Comparison of ENCODE assay signal across 10 mouse cellular contexts in genomic region chr11:116332232-116332982, GRCm38 (mm10). TPM values are rescaled to one million over a fixed set of nuclear protein-coding genes. Genes with fewer than 3 reads are reported as not detected.
DNase-seq lines count a peak whose midpoint lies in the region; ATAC-seq and TF ChIP-seq lines count a peak whose summit lies in the region.
"Had no signal": no experiment of that assay in that cellular context is flagged by ENCODE, and none has a peak within 500 bp of the region (broad histone marks: within the 10 kb centered on the region; RNA-seq: fewer than 3 reads in every experiment).

No protein-coding gene starts in this region.

- 32% methylated on average over 19 of the region's 19 CpGs for WGBS in kidney, embryonic 14.5 days
- WGBS in hindbrain, embryonic 15.5 days = 13% methylated on average over 19 of the region's 19 CpGs
- WGBS in midbrain, embryonic 15.5 days = 18% methylated on average over 19 of the region's 19 CpGs

- peaks cover 52% of the 10 kb centered on the region for H3K4me1 ChIP-seq in kidney, embryonic 14.5 days (ENCODE audit: control insufficient read depth, insufficient read depth, low read length)
- peaks cover 2% of the 10 kb centered on the region; the same call in 1 of the 2 replicates for H3K4me1 ChIP-seq in cortical plate, adult 2 months (ENCODE audit: control insufficient read depth, insufficient read depth, low read length)
- peaks cover 81% of the 10 kb centered on the region for H3K4me1 ChIP-seq in hindbrain, embryonic 15.5 days (replicated peaks)
- H3K4me1 ChIP-seq in midbrain, embryonic 15.5 days = peaks cover 70% of the 10 kb centered on the region

- no peak overlapping the region for H3K4me3 ChIP-seq in kidney, embryonic 14.5 days (ENCODE audit: low read length)
- no peak overlapping the region for H3K4me3 ChIP-seq in cortical plate, adult 2 months (ENCODE audit: insufficient read depth, low read length)
- H3K4me3 ChIP-seq in hindbrain, embryonic 15.5 days = 0 out of 2 replicates have a peak overlapping the region, but pooled peaks have one; percentile 6
- H3K4me3 ChIP-seq in midbrain, embryonic 15.5 days = no peak overlapping the region
- H3K4me3 ChIP-seq: erythroblast, embryonic 14.5 days; limb, embryonic 13.5 days had no signal

- H3K9ac ChIP-seq in kidney, embryonic 14.5 days (ENCODE audit: low read depth, low read length) = peak overlapping the region; percentile 5; the same call in 1 of the 2 replicates
- H3K9ac ChIP-seq in hindbrain, embryonic 15.5 days = no peak overlapping the region
- H3K9ac ChIP-seq in midbrain, embryonic 15.5 days = no peak overlapping the region
- H3K9ac ChIP-seq: limb, embryonic 13.5 days had no signal

- H3K4me2 ChIP-seq in kidney, embryonic 14.5 days (replicated peaks; ENCODE audit: low read depth, low read length) = no peak overlapping the region
- peak overlapping the region; percentile 100; the same call in 1 of the 2 replicates for H3K4me2 ChIP-seq in hindbrain, embryonic 15.5 days
- peak overlapping the region; percentile 98 for H3K4me2 ChIP-seq in midbrain, embryonic 15.5 days
- H3K4me2 ChIP-seq: limb, embryonic 13.5 days had no signal

- H3K36me3 ChIP-seq in kidney, embryonic 14.5 days (ENCODE audit: control insufficient read depth, insufficient read depth, low read length) = no peaks in the 10 kb centered on the region
- H3K36me3 ChIP-seq in hindbrain, embryonic 15.5 days = no peaks in the 10 kb centered on the region
- no peaks in the 10 kb centered on the region for H3K36me3 ChIP-seq in midbrain, embryonic 15.5 days (replicated peaks)
- H3K36me3 ChIP-seq: limb, embryonic 13.5 days had no signal

- no peak for DNase-seq in kidney, adult 18-20 months
- DNase-seq in lung, postnatal 25 days (ENCODE audit: low spot score) = no peak
- DNase-seq in adrenal gland, adult 8-10 months = no peak
- no peak for DNase-seq in adrenal gland, adult 2 months

- no peaks in the 10 kb centered on the region for H3K9me3 ChIP-seq in kidney, embryonic 14.5 days (ENCODE audit: control insufficient read depth, low read length)
- no peaks in the 10 kb centered on the region for H3K9me3 ChIP-seq in hindbrain, embryonic 15.5 days
- no peaks in the 10 kb centered on the region for H3K9me3 ChIP-seq in midbrain, embryonic 15.5 days
- H3K9me3 ChIP-seq: limb, embryonic 13.5 days had no signal

- TF ChIP-seq POLR2A in cortical plate, adult 2 months (IDR thresholded peaks at IDR 0.05; ENCODE audit: extremely low read depth, insufficient read depth, low read length) = no peak

- no peak for TF ChIP-seq CTCF in cortical plate, adult 2 months (IDR thresholded peaks at IDR 0.05; ENCODE audit: extremely low read depth, insufficient read depth, low read length)

- H3K27me3 ChIP-seq in kidney, embryonic 14.5 days (ENCODE audit: control insufficient read depth, insufficient read depth, low read length) = peaks cover 16% of the 10 kb centered on the region
- peaks cover 19% of the 10 kb centered on the region for H3K27me3 ChIP-seq in hindbrain, embryonic 15.5 days
- peaks cover 10% of the 10 kb centered on the region for H3K27me3 ChIP-seq in midbrain, embryonic 15.5 days (replicated peaks)

- peak overlapping the region; percentile 25 for H3K27ac ChIP-seq in kidney, embryonic 14.5 days (ENCODE audit: low read depth, low read length)
- peak overlapping the region; percentile 49; the same call in 1 of the 2 replicates for H3K27ac ChIP-seq in cortical plate, adult 2 months (ENCODE audit: insufficient read depth, low read length)
- H3K27ac ChIP-seq in hindbrain, embryonic 15.5 days (replicated peaks) = peak overlapping the region; percentile 55
- H3K27ac ChIP-seq in midbrain, embryonic 15.5 days = peak overlapping the region; percentile 60
- H3K27ac ChIP-seq: limb, embryonic 13.5 days had no signal

- ATAC-seq in kidney, embryonic 14.5 days (ENCODE audit: low FRiP score, low TSS enrichment) = peak; percentile 14; the same call in 1 of the 2 replicates
- peak; percentile 29 for ATAC-seq in hindbrain, embryonic 15.5 days (ENCODE audit: low FRiP score, low read depth)
- ATAC-seq in midbrain, embryonic 15.5 days (replicated peaks) = peak; percentile 34

RNA-seq across cellular contexts. Expression of gene Foxj1, which starts 2.8 kb away (rescaled TPM):
- polyA plus RNA-seq in kidney, embryonic 14.5 days (2014; fragmentation: Nextera tagmentation; extraction: Ambion mirVana) = 1.2 and 1.8 TPM in 2 replicates
- 4.2 and 6.6 TPM in 2 replicates for polyA plus RNA-seq in cortical plate, adult 2 months (2012; rRNA removed)
- 13.7 and 23.2 TPM in 2 replicates for polyA plus RNA-seq in hindbrain, embryonic 15.5 days (2015; fragmentation: Nextera tagmentation; extraction: Ambion mirVana)
- 17.4 and 20.4 TPM in 2 replicates for polyA plus RNA-seq in midbrain, embryonic 15.5 days (2015; fragmentation: Nextera tagmentation; extraction: Ambion mirVana)
- under 1 TPM in 2 of 4 experiments, not detected in 2; 0.09 to 0.21 TPM for total RNA-seq in adrenal gland, adult 8-10 months (2022)
- total RNA-seq in adrenal gland, adult 2 months (2021) = under 1 TPM in 1 of 2 experiments, not detected in 1; 0.14 TPM
- polyA plus RNA-seq in adrenal gland, adult 2 months (2012; rRNA removed) = 0.19 and 0.26 TPM in 2 replicates

RNA-seq across cellular contexts. Expression of gene Exoc7, which starts 25.4 kb away (rescaled TPM):
- 49.6 and 66.3 TPM in 2 replicates for polyA plus RNA-seq in kidney, embryonic 14.5 days (2014; fragmentation: Nextera tagmentation; extraction: Ambion mirVana)
- 91.3 and 95.8 TPM in 2 replicates for polyA plus RNA-seq in cortical plate, adult 2 months (2012; rRNA removed)
- 106 and 108 TPM in 2 replicates for polyA plus RNA-seq in hindbrain, embryonic 15.5 days (2015; fragmentation: Nextera tagmentation; extraction: Ambion mirVana)
- polyA plus RNA-seq in midbrain, embryonic 15.5 days (2015; fragmentation: Nextera tagmentation; extraction: Ambion mirVana) = 109 and 110 TPM in 2 replicates
- 10 to 100 TPM; 61.0 to 83.9 (median 72.6) TPM for total RNA-seq in adrenal gland, adult 8-10 months (2022)
- 10 to 100 TPM; 64.9 to 67.6 TPM for total RNA-seq in adrenal gland, adult 2 months (2021)
- 21.8 and 26.7 TPM in 2 replicates for polyA plus RNA-seq in adrenal gland, adult 2 months (2012; rRNA removed)

RNA-seq across cellular contexts. Expression of gene Galr2, which starts 51.7 kb away (rescaled TPM):
- polyA plus RNA-seq in kidney, embryonic 14.5 days (2014; fragmentation: Nextera tagmentation; extraction: Ambion mirVana) = 0.13 TPM in 1 of 2 replicates, not detected in the other
- not detected in 2 replicates for polyA plus RNA-seq in cortical plate, adult 2 months (2012; rRNA removed)
- 0.51 and 0.68 TPM in 2 replicates for polyA plus RNA-seq in hindbrain, embryonic 15.5 days (2015; fragmentation: Nextera tagmentation; extraction: Ambion mirVana)
- polyA plus RNA-seq in midbrain, embryonic 15.5 days (2015; fragmentation: Nextera tagmentation; extraction: Ambion mirVana) = 0.45 and 0.57 TPM in 2 replicates
- total RNA-seq in adrenal gland, adult 8-10 months (2022) = under 1 TPM in 3 of 4 experiments, not detected in 1; 0.12 to 0.28 (median 0.13) TPM
- total RNA-seq in adrenal gland, adult 2 months (2021) = under 1 TPM in 1 of 2 experiments, not detected in 1; 0.24 TPM
- 0.90 and 1.1 TPM in 2 replicates for polyA plus RNA-seq in adrenal gland, adult 2 months (2012; rRNA removed)
- polyA plus RNA-seq: erythroblast, embryonic 14.5 days had no signal

RNA-seq across cellular contexts. Expression of gene Srp68, which starts 58.4 kb away (rescaled TPM):
- 60.6 and 85.6 TPM in 2 replicates for polyA plus RNA-seq in kidney, embryonic 14.5 days (2014; fragmentation: Nextera tagmentation; extraction: Ambion mirVana)
- polyA plus RNA-seq in cortical plate, adult 2 months (2012; rRNA removed) = 63.4 TPM in 2 replicates
- 63.9 and 66.1 TPM in 2 replicates for polyA plus RNA-seq in hindbrain, embryonic 15.5 days (2015; fragmentation: Nextera tagmentation; extraction: Ambion mirVana)
- 62.4 and 63.5 TPM in 2 replicates for polyA plus RNA-seq in midbrain, embryonic 15.5 days (2015; fragmentation: Nextera tagmentation; extraction: Ambion mirVana)
- total RNA-seq in adrenal gland, adult 8-10 months (2022) = 10 to 100 TPM; 75.4 to 88.7 (median 83.0) TPM
- total RNA-seq in adrenal gland, adult 2 months (2021) = 10 to 100 TPM; 70.0 to 77.0 TPM
- 21.4 and 27.6 TPM in 2 replicates for polyA plus RNA-seq in adrenal gland, adult 2 months (2012; rRNA removed)
